Mouse (Mus musculus) midbrain, embryonic 11.5 days (tissue): Measurements from ENCODE around the gene Ncl. TPM values are rescaled to one million over a fixed set of nuclear protein-coding genes. Genes with fewer than 3 reads are reported as not detected.

ENCODE experiments used
- ATAC-seq: fragments of 200-750 bp; cut with Nextera tagmentation; 2 replicates; pipeline ENCODE4 v1.8.0; 2017; ENCODE audit warnings: moderate TSS enrichment, moderate library complexity; ENCODE audit not compliant: low FRiP score
- DNase-seq: peaks from one replicate; pipeline ENCODE4 v3.0.0; 2015; ENCODE audit warnings: low spot score; ENCODE audit errors: missing footprints
- H3K27ac ChIP-seq: fragments of 300-500 bp; sonication (generic); 2 replicates; pipeline ENCODE4 v1.5.1; 2014; ENCODE audit warnings: low read depth, low read length
- H3K27me3 ChIP-seq: fragments of 300-500 bp; sonication (generic); 2 replicates; pipeline ENCODE4 v1.6.1; 2014; ENCODE audit warnings: mild to moderate bottlenecking, low read length, moderate library complexity, mixed read lengths; ENCODE audit not compliant: control insufficient read depth, insufficient read depth
- H3K36me3 ChIP-seq: fragments of 300-500 bp; sonication (generic); 2 replicates; pipeline ENCODE4 v1.6.1; 2014; ENCODE audit warnings: mild to moderate bottlenecking, low read length, moderate library complexity, mixed read lengths; ENCODE audit not compliant: control insufficient read depth, insufficient read depth
- H3K4me1 ChIP-seq: fragments of 300-500 bp; sonication (generic); 2 replicates; pipeline ENCODE4 v1.6.1; 2014; ENCODE audit warnings: low read length; ENCODE audit not compliant: control insufficient read depth, insufficient read depth
- H3K4me2 ChIP-seq: fragments of 300-500 bp; sonication (generic); 2 replicates; pipeline ENCODE4 v1.6.1; 2014; ENCODE audit warnings: mild to moderate bottlenecking, moderate library complexity
- H3K4me3 ChIP-seq: fragments of 300-500 bp; sonication (generic); 2 replicates; pipeline ENCODE4 v1.5.1; 2014; ENCODE audit warnings: low read depth, low read length
- H3K9ac ChIP-seq: fragments of 300-500 bp; sonication (generic); 2 replicates; pipeline ENCODE4 v1.6.1; 2014; ENCODE audit warnings: low read length
- H3K9me3 ChIP-seq: fragments of 300-500 bp; sonication (generic); 2 replicates; pipeline ENCODE4 v1.6.1; 2016; ENCODE audit warnings: low read length; ENCODE audit not compliant: control insufficient read depth
- WGBS: fragments of 180-500 bp; shearing (Covaris S2); extraction: QIAGEN DNeasy Blood & Tissue Kit; methylation state at CpG from one replicate; pipeline ENCODE4 v1.1.7; 2014; 5-methylcytosine and 5-hydroxymethylcytosine counted together
- polyA plus RNA-seq: library from polyadenylated mRNA; unstranded; fragments of >200 nt; fragmentation: Nextera tagmentation; extraction: Ambion mirVana; gene quantifications from 2 replicates; pipeline ENCODE4 v1.2.1, GENCODE M21; 2014

The Ncl gene
- polyA plus RNA-seq, 1 experiment from 2014 or later: 339 TPM

- ATAC-seq: no peak
Observed at GRCm38 (mm10) chr1:86349201-86349600, 10.0 kb downstream of the Ncl start.

GRCm38 (mm10) chr1:86348801-86349200, 10.4 kb downstream of the Ncl start:
- no peaks in the 10 kb centered on the region for H3K27me3 ChIP-seq
- no peaks in the 10 kb centered on the region for H3K9me3 ChIP-seq
- H3K27ac ChIP-seq: no peak overlapping the region
- H3K36me3 ChIP-seq: peaks cover 34% of the 10 kb centered on the region
- ATAC-seq (no peak), DNase-seq (peak; percentile 72)
- H3K4me1 ChIP-seq: no peaks in the 10 kb centered on the region
- H3K4me3 ChIP-seq: no peak overlapping the region
- no peak overlapping the region for H3K4me2 ChIP-seq
- 71% methylated on average over 4 of the region's 4 CpGs for WGBS
- no peak overlapping the region for H3K9ac ChIP-seq

More at GRCm38 (mm10) chr1:86349201-86349600, 10.0 kb downstream of the Ncl start:
- Histone ChIP-seq H3K27ac (no peak overlapping the region), H3K36me3 (peaks cover 38% of the 10 kb centered on the region), H3K4me2 (no peak overlapping the region), H3K4me1 (no peaks in the 10 kb centered on the region), H3K27me3 (no peaks in the 10 kb centered on the region), H3K9ac (no peak overlapping the region), H3K4me3 (no peak overlapping the region), H3K9me3 (no peaks in the 10 kb centered on the region)
- peak; percentile 65 for DNase-seq
- 92% methylated on average over 3 of the region's 3 CpGs for WGBS

- Histone ChIP-seq H3K4me2 (no peak overlapping the region), H3K27ac (no peak overlapping the region), H3K27me3 (no peaks in the 10 kb centered on the region), H3K36me3 (peaks cover 28% of the 10 kb centered on the region), H3K4me1 (no peaks in the 10 kb centered on the region), H3K9me3 (no peaks in the 10 kb centered on the region), H3K4me3 (no peak overlapping the region), H3K9ac (no peak overlapping the region)
- no peak for ATAC-seq
- 50% methylated on average over 1 of the region's 1 CpGs for WGBS
- peak; percentile 82 for DNase-seq
Observed at GRCm38 (mm10) chr1:86348083-86348482, 11.1 kb downstream of the Ncl start.

GRCm38 (mm10) chr1:86347716-86348045, 11.5 kb downstream of the Ncl start:
- no peaks in the 10 kb centered on the region for H3K9me3 ChIP-seq
- no peak overlapping the region for H3K4me3 ChIP-seq
- H3K27me3 ChIP-seq: no peaks in the 10 kb centered on the region
- no peak overlapping the region for H3K4me2 ChIP-seq
- peaks cover 27% of the 10 kb centered on the region for H3K36me3 ChIP-seq
- no peak overlapping the region for H3K27ac ChIP-seq
- no peaks in the 10 kb centered on the region for H3K4me1 ChIP-seq
- ATAC-seq (no peak), DNase-seq (peak; percentile 81)
- no peak overlapping the region for H3K9ac ChIP-seq
- WGBS: 47% methylated on average over 1 of the region's 1 CpGs

GRCm38 (mm10) chr1:86346851-86347715, 12.1 kb downstream of the Ncl start:
- ATAC-seq: no peak
- Histone ChIP-seq H3K4me2 (no peak overlapping the region), H3K4me3 (no peak overlapping the region), H3K9ac (no peak overlapping the region), H3K27me3 (no peaks in the 10 kb centered on the region), H3K9me3 (no peaks in the 10 kb centered on the region), H3K27ac (no peak overlapping the region), H3K36me3 (peaks cover 26% of the 10 kb centered on the region), H3K4me1 (no peaks in the 10 kb centered on the region)
- DNase-seq: peak; percentile 81
- 86% methylated on average over 3 of the region's 3 CpGs for WGBS

- Histone ChIP-seq H3K4me3 (no peak overlapping the region), H3K27ac (no peak overlapping the region), H3K9me3 (no peaks in the 10 kb centered on the region), H3K36me3 (peaks cover 21% of the 10 kb centered on the region), H3K4me1 (no peaks in the 10 kb centered on the region), H3K4me2 (no peak overlapping the region), H3K9ac (no peak overlapping the region), H3K27me3 (no peaks in the 10 kb centered on the region)
- 90% methylated on average over 4 of the region's 4 CpGs for WGBS
- DNase-seq (peak; percentile 62), ATAC-seq (no peak)
Observed at GRCm38 (mm10) chr1:86345956-86346355, 13.2 kb downstream of the Ncl start.

- Histone ChIP-seq H3K27ac (no peak overlapping the region), H3K4me2 (no peak overlapping the region), H3K27me3 (no peaks in the 10 kb centered on the region), H3K4me1 (no peaks in the 10 kb centered on the region), H3K4me3 (no peak overlapping the region), H3K9me3 (no peaks in the 10 kb centered on the region), H3K9ac (no peak overlapping the region), H3K36me3 (peaks cover 13% of the 10 kb centered on the region)
- no peak for ATAC-seq
- WGBS: 95% methylated on average over 4 of the region's 4 CpGs
- peak; percentile 80 for DNase-seq
Observed at GRCm38 (mm10) chr1:86345069-86345468, 14.1 kb downstream of the Ncl start.

- WGBS: 88% methylated on average over 4 of the region's 4 CpGs
- no peak overlapping the region for H3K4me2 ChIP-seq
- no peak for ATAC-seq
- peaks cover 7% of the 10 kb centered on the region for H3K36me3 ChIP-seq
- H3K27me3 ChIP-seq: no peaks in the 10 kb centered on the region
- no peak overlapping the region for H3K9ac ChIP-seq
- no peak overlapping the region for H3K4me3 ChIP-seq
- no peaks in the 10 kb centered on the region for H3K9me3 ChIP-seq
- peak; percentile 84 for DNase-seq
- no peak overlapping the region for H3K27ac ChIP-seq
- no peaks in the 10 kb centered on the region for H3K4me1 ChIP-seq
Observed at GRCm38 (mm10) chr1:86343969-86344861, 15.0 kb downstream of the Ncl start.

- Histone ChIP-seq H3K27me3 (no peaks in the 10 kb centered on the region), H3K27ac (no peak overlapping the region), H3K36me3 (no peaks in the 10 kb centered on the region), H3K9me3 (no peaks in the 10 kb centered on the region), H3K4me1 (no peaks in the 10 kb centered on the region), H3K9ac (no peak overlapping the region), H3K4me2 (no peak overlapping the region), H3K4me3 (no peak overlapping the region)
- DNase-seq (peak; percentile 77), ATAC-seq (no peak)
- WGBS: 94% methylated on average over 1 of the region's 1 CpGs
Observed at GRCm38 (mm10) chr1:86343087-86343645, 16.0 kb downstream of the Ncl start.
